Mouse (Mus musculus) E14TG2a.4 (cell line): Measurements from ENCODE around the gene Trmt10b.

Experiments used
- H3K27me3 ChIP-seq: 2 replicates; pipeline ENCODE4 v1.6.1; 2014; ENCODE audit warnings: low read length, control low read depth; ENCODE audit not compliant: insufficient read depth
- H3K36me3 ChIP-seq: 2 replicates; pipeline ENCODE4 v1.6.1; 2014; ENCODE audit warnings: low read length, control low read depth; ENCODE audit not compliant: insufficient read depth
- H3K4me1 ChIP-seq: replicated peaks from 2 replicates; pipeline ENCODE4 v1.6.1; 2014; ENCODE audit warnings: low read depth, low read length, control low read depth
- H3K4me3 ChIP-seq: replicated peaks from 2 replicates; pipeline ENCODE4 v1.5.1; 2014; ENCODE audit warnings: mild to moderate bottlenecking, low read length
- H3K9me3 ChIP-seq: 2 replicates; pipeline ENCODE4 v1.6.1; 2014; ENCODE audit warnings: low read length, control low read depth
- CTCF ChIP-seq: conservative IDR thresholded peaks from 2 replicates; pipeline ENCODE4 v1.5.1; 2014; ENCODE audit warnings: low read length
- NANOG ChIP-seq: IDR thresholded peaks from 2 replicates; pipeline ENCODE4 v1.6.1; 2014; ENCODE audit warnings: borderline replicate concordance, low read length, mixed read lengths
- POU5F1 ChIP-seq: IDR thresholded peaks from 2 replicates; pipeline ENCODE4 v1.6.1; 2014; ENCODE audit warnings: low read length, borderline replicate concordance

Gene Trmt10b

GRCm38 (mm10) chr4:45296662-45297564, at the start of gene Trmt10b:
TSS of gene Trmt10b (plus strand) at chr4:45297127.
- Histone ChIP-seq H3K9me3 (no peaks in the 10 kb centered on the region), H3K27me3 (no peaks in the 10 kb centered on the region), H3K36me3 (peaks cover 21% of the 10 kb centered on the region), H3K4me1 (peaks cover 13% of the 10 kb centered on the region), H3K4me3 (peak within 1 kb of the TSS; percentile 90)
- TF ChIP-seq POU5F1 (no peak), NANOG (no peak)

- Histone ChIP-seq H3K36me3 (no peaks in the 10 kb centered on the region), H3K9me3 (no peaks in the 10 kb centered on the region), H3K4me1 (peaks cover 17% of the 10 kb centered on the region), H3K27me3 (peaks cover 6% of the 10 kb centered on the region), H3K4me3 (no peak overlapping the region)
- no peak for TF ChIP-seq CTCF
- TF ChIP-seq NANOG, result no peak
- no peak for TF ChIP-seq POU5F1
These were observed 45.7 kb upstream of the Trmt10b start for GRCm38 (mm10) chr4:45251265-45251664.

- 0 out of 2 replicates have a peak, but pooled peaks cover 5% of the 10 kb centered on the region for H3K27me3 ChIP-seq
- H3K4me1 ChIP-seq, result peaks cover 8% of the 10 kb centered on the region; the same call in 1 of the 2 replicates
- H3K36me3 ChIP-seq, result no peaks in the 10 kb centered on the region
- TF ChIP-seq CTCF (no peak), POU5F1 (no peak), NANOG (no peak)
- no peaks in the 10 kb centered on the region for H3K9me3 ChIP-seq
- H3K4me3 ChIP-seq, result no peak overlapping the region
These were observed 44.1 kb upstream of the Trmt10b start for GRCm38 (mm10) chr4:45252861-45253262.

- H3K9me3 ChIP-seq, result no peaks in the 10 kb centered on the region
- no peaks in the 10 kb centered on the region for H3K36me3 ChIP-seq
- no peak overlapping the region for H3K4me3 ChIP-seq
- 0 out of 2 replicates have a peak, but pooled peaks cover 5% of the 10 kb centered on the region for H3K27me3 ChIP-seq
- peaks cover 8% of the 10 kb centered on the region; the same call in 1 of the 2 replicates for H3K4me1 ChIP-seq
- TF ChIP-seq CTCF, result no peak
- no peak for TF ChIP-seq POU5F1
- TF ChIP-seq NANOG, result no peak
These were observed 42.9 kb upstream of the Trmt10b start for GRCm38 (mm10) chr4:45253839-45254601.

- Histone ChIP-seq H3K9me3 (no peaks in the 10 kb centered on the region), H3K27me3 (no peaks in the 10 kb centered on the region), H3K36me3 (no peaks in the 10 kb centered on the region), H3K4me3 (no peak overlapping the region), H3K4me1 (no peaks in the 10 kb centered on the region)
- TF ChIP-seq POU5F1, result no peak
- TF ChIP-seq NANOG, result no peak
- TF ChIP-seq CTCF, result no peak
These were observed 37.6 kb upstream of the Trmt10b start for GRCm38 (mm10) chr4:45259232-45259832.

- Histone ChIP-seq H3K4me1 (no peaks in the 10 kb centered on the region), H3K27me3 (no peaks in the 10 kb centered on the region), H3K4me3 (no peak overlapping the region), H3K9me3 (no peaks in the 10 kb centered on the region), H3K36me3 (no peaks in the 10 kb centered on the region)
- TF ChIP-seq POU5F1, result no peak
- no peak for TF ChIP-seq CTCF
- TF ChIP-seq NANOG, result no peak
These were observed 35.4 kb upstream of the Trmt10b start for GRCm38 (mm10) chr4:45261551-45261950.

GRCm38 (mm10) chr4:45267883-45268282, 29.0 kb upstream of the Trmt10b start:
- Histone ChIP-seq H3K4me1 (no peaks in the 10 kb centered on the region), H3K4me3 (no peak overlapping the region), H3K9me3 (no peaks in the 10 kb centered on the region), H3K27me3 (no peaks in the 10 kb centered on the region), H3K36me3 (no peaks in the 10 kb centered on the region)
- TF ChIP-seq NANOG (no peak), POU5F1 (no peak), CTCF (no peak)

GRCm38 (mm10) chr4:45271041-45271452, 25.9 kb upstream of the Trmt10b start:
- no peaks in the 10 kb centered on the region for H3K27me3 ChIP-seq
- TF ChIP-seq NANOG, result no peak
- no peak for TF ChIP-seq CTCF
- TF ChIP-seq POU5F1, result no peak
- H3K4me3 ChIP-seq, result no peak overlapping the region
- H3K9me3 ChIP-seq, result no peaks in the 10 kb centered on the region
- no peaks in the 10 kb centered on the region for H3K4me1 ChIP-seq
- H3K36me3 ChIP-seq, result no peaks in the 10 kb centered on the region
